Mouse (Mus musculus): ENCODE results near the gene Tcn2. TPM values are rescaled to one million over a fixed set of nuclear protein-coding genes. Genes with fewer than 3 reads are reported as not detected.
A peak's percentile ranks its signal among the peaks of the same experiment; 100 is the strongest.
"Not testable (repeated sequence)": the region's sequence is repeated elsewhere in the genome, so short reads cannot be mapped to it uniquely, and the experiment has no call there.

Tcn2 gene
- total RNA-seq, 2 experiments from 2014 or later, result 19.6 to 20.4 TPM

- intact Hi-C loops (cut with DNase I), result loop anchor here (10.0 kb wide), 1 partner anchor 470 kb away; no protein-coding TSS in a partner anchor
These were observed 3.2 kb upstream of the Tcn2 start for GRCm38 (mm10) chr11:3935135-3935534.

GRCm38 (mm10) chr11:3933756-3934285 lies 1.9 kb upstream of the Tcn2 start:
- no peak for DNase-seq (ENCODE audit: low spot score in 2 of 2)
- intact Hi-C loops (cut with DNase I), result loop anchor here (10.0 kb wide), 1 partner anchor 469 kb away; no protein-coding TSS in a partner anchor

More at GRCm38 (mm10) chr11:3935135-3935534, 3.2 kb upstream of the Tcn2 start:
- no peak for DNase-seq (ENCODE audit: low spot score in 2 of 2)

GRCm38 (mm10) chr11:3930931-3931330 lies 1.0 kb downstream of the Tcn2 start:
- intact Hi-C loops (cut with DNase I), result loop anchor here (10.0 kb wide), 1 partner anchor 466 kb away; no protein-coding TSS in a partner anchor
- no peak for DNase-seq (ENCODE audit: low spot score in 2 of 2)

GRCm38 (mm10) chr11:3930019-3930418 lies 1.9 kb downstream of the Tcn2 start:
- intact Hi-C loops (cut with DNase I), result loop anchor here (10.0 kb wide), 1 partner anchor 465 kb away; no protein-coding TSS in a partner anchor
- DNase-seq (ENCODE audit: low spot score in 2 of 2), result no peak

GRCm38 (mm10) chr11:3925916-3926315 lies 6.0 kb downstream of the Tcn2 start:
- DNase-seq (ENCODE audit: low spot score in 2 of 2), result no peak
- intact Hi-C loops (cut with DNase I), result loop anchor here (5.0 kb wide), 1 partner anchor 36 kb away; the partner anchor contains the start of gene Pes1

- no peak for DNase-seq (ENCODE audit: low spot score in 2 of 2)
- intact Hi-C loops (cut with DNase I), result loop anchor here (5.0 kb wide), 1 partner anchor 115 kb away; no protein-coding TSS in a partner anchor
These were observed 9.2 kb downstream of the Tcn2 start for GRCm38 (mm10) chr11:3922731-3923130.

GRCm38 (mm10) chr11:3922115-3922514 lies 9.8 kb downstream of the Tcn2 start:
- intact Hi-C loops (cut with DNase I), result loop anchor here (5.0 kb wide), 1 partner anchor 115 kb away; no protein-coding TSS in a partner anchor
- no peak for DNase-seq (ENCODE audit: low spot score in 2 of 2)

GRCm38 (mm10) chr11:3921281-3921850 lies 10.6 kb downstream of the Tcn2 start:
- intact Hi-C loops (cut with DNase I), result loop anchor here (5.0 kb wide), 1 partner anchor 114 kb away; no protein-coding TSS in a partner anchor
- peak; percentile 64 to 67 for DNase-seq (ENCODE audit: low spot score in 2 of 2)

- DNase-seq (ENCODE audit: low spot score in 2 of 2), result no peak
- intact Hi-C loops (cut with DNase I), result loop anchor here (5.0 kb wide), 1 partner anchor 113 kb away; no protein-coding TSS in a partner anchor
These were observed 11.5 kb downstream of the Tcn2 start for GRCm38 (mm10) chr11:3920476-3920875.

- intact Hi-C loops (cut with DNase I), result no loop called here
- no peak for DNase-seq (ENCODE audit: low spot score in 2 of 2)
These were observed 13.2 kb downstream of the Tcn2 start for GRCm38 (mm10) chr11:3918738-3919137.

- peak; percentile 78 to 80 for DNase-seq (ENCODE audit: low spot score in 2 of 2)
These were observed 17.7 kb downstream of the Tcn2 start, which contains the start of gene Slc35e4 for GRCm38 (mm10) chr11:3914109-3914840. Slc35e4 (minus strand) TSS chr11:3914664.

GRCm38 (mm10) chr11:3913316-3914108 lies 18.4 kb downstream of the Tcn2 start:
- intact Hi-C loops (cut with DNase I), result loop anchor here (1.0 kb wide), 1 partner anchor 18 kb away; the partner anchor contains the start of genes 4921536K21Rik and Dusp18
- peak; percentile 94 to 97 for DNase-seq (ENCODE audit: low spot score in 2 of 2)

More at GRCm38 (mm10) chr11:3914109-3914840, 17.7 kb downstream of the Tcn2 start, which contains the start of gene Slc35e4:
- intact Hi-C loops (cut with DNase I), result no loop called here

- intact Hi-C loops (cut with DNase I), result loop anchor here (1.0 kb wide), 1 partner anchor 18 kb away; the partner anchor contains the start of genes 4921536K21Rik and Dusp18
- DNase-seq (ENCODE audit: low spot score in 2 of 2), result peak; percentile 32 to 44
These were observed 19.1 kb downstream of the Tcn2 start for GRCm38 (mm10) chr11:3912875-3913271.

GRCm38 (mm10) chr11:3912100-3912874 lies 19.7 kb downstream of the Tcn2 start:
- DNase-seq (ENCODE audit: low spot score in 2 of 2), result peak; percentile 54 to 59
- intact Hi-C loops (cut with DNase I), result no loop called here

- intact Hi-C loops (cut with DNase I); DNase-seq (ENCODE audit: low spot score in 2 of 2): not testable (repeated sequence)
These were observed 20.5 kb downstream of the Tcn2 start for GRCm38 (mm10) chr11:3911440-3911839.

GRCm38 (mm10) chr11:3910513-3911310 lies 21.2 kb downstream of the Tcn2 start:
- intact Hi-C loops (cut with DNase I), result no loop called here
- no peak for DNase-seq (ENCODE audit: low spot score in 2 of 2)

- intact Hi-C loops (cut with DNase I), result no loop called here
- DNase-seq (ENCODE audit: low spot score in 2 of 2), result no peak
These were observed 22.7 kb downstream of the Tcn2 start for GRCm38 (mm10) chr11:3909236-3909635.

- no peak for DNase-seq (ENCODE audit: low spot score in 2 of 2)
- intact Hi-C loops (cut with DNase I), result no loop called here
These were observed 26.5 kb downstream of the Tcn2 start for GRCm38 (mm10) chr11:3905446-3905845.
